Mouse (Mus musculus): ENCODE measurements around the gene Akap13. TPM values are rescaled to one million over a fixed set of nuclear protein-coding genes. Genes with fewer than 3 reads are reported as not detected.

The Akap13 gene
- polyA plus RNA-seq, 1 experiment from 2014 or later = 44.6 TPM

DNA sequence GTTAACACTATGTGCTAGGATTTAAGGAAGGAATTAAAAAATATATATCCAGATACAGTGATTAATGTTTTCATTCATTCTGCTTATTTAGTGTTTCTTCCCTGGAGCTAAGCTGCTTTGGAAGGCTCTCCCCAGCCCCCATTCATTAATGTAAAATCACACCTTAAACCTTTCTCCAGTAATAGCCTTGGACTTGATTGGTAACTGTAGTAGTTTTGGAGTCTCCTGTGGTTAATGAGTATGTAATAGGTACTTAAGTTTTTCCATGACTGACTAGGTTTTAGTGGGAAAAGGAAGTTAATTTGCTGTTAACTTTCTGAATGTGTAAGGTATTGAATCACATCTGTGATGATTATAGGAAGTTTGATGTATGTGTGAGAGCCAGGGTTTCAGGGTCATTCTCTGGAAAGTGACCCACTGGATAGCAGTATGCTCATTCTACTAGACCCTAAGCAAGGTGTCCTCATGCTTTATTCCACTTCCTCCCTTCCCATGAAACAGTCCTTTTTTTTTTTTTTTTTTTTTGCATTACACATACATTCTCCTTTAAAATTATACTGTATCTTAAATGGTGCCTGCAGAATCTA lies 19.3 kb downstream of the Akap13 start:
- Histone ChIP-seq H3K9me3 (ENCODE audit: low read depth, low read length) (no peaks in the 10 kb centered on the region), H3K4me3 (ENCODE audit: low read depth, low read length) (no peak overlapping the region), H3K9ac (no peak overlapping the region), H3K4me1 (ENCODE audit: insufficient read depth) (peaks cover 12% of the 10 kb centered on the region; the same call in 1 of the 2 replicates), H3K36me3 (ENCODE audit: insufficient read depth) (no peaks in the 10 kb centered on the region), H3K27ac (ENCODE audit: low read depth) (no peak overlapping the region), H3K4me2 (no peak overlapping the region), H3K27me3 (ENCODE audit: insufficient read depth, low read length) (no peaks in the 10 kb centered on the region)
- DNase-seq = no peak
- TF ChIP-seq CTCF (IDR thresholded peaks at IDR 0.05; ENCODE audit: low read depth) = no peak
- ATAC-seq (ENCODE audit: insufficient read depth) = no peak

DNA sequence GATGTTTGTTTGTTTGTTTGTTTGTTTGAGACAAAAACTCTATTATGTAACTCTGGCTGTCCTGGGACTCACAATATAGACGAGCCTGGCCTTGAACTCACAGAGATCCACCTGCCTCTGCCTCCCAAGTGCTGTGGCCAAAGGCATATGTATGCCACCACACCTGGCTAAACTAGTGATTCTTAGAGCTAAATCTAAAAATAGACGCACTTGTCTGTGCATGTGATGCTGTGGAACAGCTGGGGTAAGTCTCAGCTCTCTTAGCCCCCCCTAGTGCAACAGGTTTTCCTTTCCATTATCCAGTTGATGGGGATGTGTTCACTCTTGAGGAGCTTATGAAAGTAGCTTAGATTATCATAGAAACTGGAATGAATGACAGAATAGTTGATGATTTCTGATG lies 22.7 kb downstream of the Akap13 start:
- TF ChIP-seq CTCF (IDR thresholded peaks at IDR 0.05; ENCODE audit: low read depth) = no peak
- no peak for DNase-seq
- H3K4me1 ChIP-seq (ENCODE audit: insufficient read depth) = no peaks in the 10 kb centered on the region
- no peak overlapping the region for H3K4me3 ChIP-seq (ENCODE audit: low read depth, low read length)
- no peak overlapping the region for H3K9ac ChIP-seq
- ATAC-seq (ENCODE audit: insufficient read depth) = no peak
- no peak overlapping the region for H3K27ac ChIP-seq (ENCODE audit: low read depth)
- 81% methylated on average over 2 of the region's 2 CpGs for WGBS
- no peaks in the 10 kb centered on the region for H3K36me3 ChIP-seq (ENCODE audit: insufficient read depth)
- H3K9me3 ChIP-seq (ENCODE audit: low read depth, low read length) = no peaks in the 10 kb centered on the region
- H3K4me2 ChIP-seq = no peak overlapping the region
- H3K27me3 ChIP-seq (ENCODE audit: insufficient read depth, low read length) = no peaks in the 10 kb centered on the region

DNA sequence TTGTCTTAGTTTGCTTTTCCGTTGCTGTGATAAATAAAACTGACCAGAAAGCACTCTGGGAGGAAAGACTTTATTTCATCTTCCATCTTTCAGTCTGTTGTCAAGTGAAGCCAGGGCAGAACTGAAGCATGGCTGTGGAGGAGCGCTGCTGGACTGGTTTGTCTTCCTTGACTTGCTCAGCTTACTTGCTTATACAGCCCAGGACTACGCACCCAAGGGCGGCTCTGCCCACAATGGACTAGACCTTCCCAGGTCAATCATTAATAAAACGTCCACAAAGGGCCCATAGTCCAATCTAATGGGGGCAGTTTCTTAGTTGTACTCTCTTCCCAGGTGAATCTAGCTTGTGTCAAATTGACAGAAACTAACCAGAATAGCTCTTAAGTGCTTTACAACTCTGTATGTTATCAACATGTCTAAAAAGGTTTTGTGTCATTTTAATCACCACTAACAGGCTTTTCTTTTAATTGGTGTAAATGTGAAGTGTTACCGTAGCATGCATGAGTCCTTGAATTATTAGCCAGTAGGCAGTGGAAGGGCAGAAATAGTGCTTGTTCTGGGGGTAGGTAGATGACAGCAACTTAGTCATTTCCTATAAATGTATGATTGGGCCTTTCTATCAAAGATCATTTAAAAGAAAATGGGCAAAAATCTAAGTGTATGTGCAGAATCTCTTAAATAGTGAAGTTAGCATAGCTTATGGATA lies 25.5 kb downstream of the Akap13 start:
- no peaks in the 10 kb centered on the region for H3K4me1 ChIP-seq (ENCODE audit: insufficient read depth)
- DNase-seq (no peak), ATAC-seq (ENCODE audit: insufficient read depth) (no peak)
- 76% methylated on average over 6 of the region's 6 CpGs for WGBS
- no peak for TF ChIP-seq CTCF (IDR thresholded peaks at IDR 0.05; ENCODE audit: low read depth)
- no peak overlapping the region for H3K27ac ChIP-seq (ENCODE audit: low read depth)
- no peaks in the 10 kb centered on the region for H3K9me3 ChIP-seq (ENCODE audit: low read depth, low read length)
- H3K27me3 ChIP-seq (ENCODE audit: insufficient read depth, low read length) = no peaks in the 10 kb centered on the region
- H3K9ac ChIP-seq = no peak overlapping the region
- no peak overlapping the region for H3K4me3 ChIP-seq (ENCODE audit: low read depth, low read length)
- no peak overlapping the region for H3K4me2 ChIP-seq
- H3K36me3 ChIP-seq (ENCODE audit: insufficient read depth) = no peaks in the 10 kb centered on the region

DNA sequence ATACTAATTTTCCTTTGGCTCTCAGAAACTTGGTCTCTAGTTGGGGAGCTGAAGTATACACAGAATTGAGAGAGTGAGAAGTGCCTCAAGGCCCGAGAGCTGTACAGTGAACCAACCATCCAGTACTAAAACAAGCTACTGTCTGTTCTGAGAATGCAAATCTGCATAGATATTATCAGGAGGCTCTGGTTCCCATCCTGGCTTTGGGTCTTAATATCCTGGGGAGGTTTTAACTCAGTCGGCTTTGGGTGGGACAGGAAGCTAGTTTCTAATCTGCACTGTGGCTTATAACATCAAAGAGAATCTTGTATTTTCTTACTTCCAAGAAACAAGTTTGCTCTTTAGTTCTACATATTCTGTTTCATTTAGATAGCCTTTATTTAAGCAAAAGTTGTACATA lies 30.7 kb downstream of the Akap13 start:
- DNase-seq (no peak), ATAC-seq (ENCODE audit: insufficient read depth) (no peak)
- Histone ChIP-seq H3K27me3 (ENCODE audit: insufficient read depth, low read length) (no peaks in the 10 kb centered on the region), H3K9ac (no peak overlapping the region), H3K9me3 (ENCODE audit: low read depth, low read length) (no peaks in the 10 kb centered on the region), H3K4me3 (ENCODE audit: low read depth, low read length) (no peak overlapping the region), H3K27ac (ENCODE audit: low read depth) (no peak overlapping the region), H3K36me3 (ENCODE audit: insufficient read depth) (no peaks in the 10 kb centered on the region), H3K4me2 (no peak overlapping the region), H3K4me1 (ENCODE audit: insufficient read depth) (no peaks in the 10 kb centered on the region)
- WGBS = 83% methylated on average over 2 of the region's 2 CpGs
- TF ChIP-seq CTCF (IDR thresholded peaks at IDR 0.05; ENCODE audit: low read depth) = no peak

GRCm38 (mm10) chr7:75495941-75496441 lies 40.7 kb downstream of the Akap13 start:
- TF ChIP-seq CTCF (IDR thresholded peaks at IDR 0.05; ENCODE audit: low read depth) = no peak
- ATAC-seq (ENCODE audit: insufficient read depth) = peak; percentile 58; the same call in 1 of the 2 replicates
- no peak overlapping the region for H3K4me2 ChIP-seq
- DNase-seq = peak; percentile 82
- no peaks in the 10 kb centered on the region for H3K27me3 ChIP-seq (ENCODE audit: insufficient read depth, low read length)
- H3K36me3 ChIP-seq (ENCODE audit: insufficient read depth) = no peaks in the 10 kb centered on the region
- no peak overlapping the region for H3K9ac ChIP-seq
- H3K9me3 ChIP-seq (ENCODE audit: low read depth, low read length) = no peaks in the 10 kb centered on the region
- no peak overlapping the region for H3K27ac ChIP-seq (ENCODE audit: low read depth)
- H3K4me1 ChIP-seq (ENCODE audit: insufficient read depth) = peaks cover 6% of the 10 kb centered on the region; the same call in 1 of the 2 replicates
- no peak overlapping the region for H3K4me3 ChIP-seq (ENCODE audit: low read depth, low read length)
- 54% methylated on average over 3 of the region's 3 CpGs for WGBS

GRCm38 (mm10) chr7:75498627-75499026 lies 43.3 kb downstream of the Akap13 start:
- WGBS = 31% methylated on average over 5 of the region's 5 CpGs
- DNase-seq (no peak), ATAC-seq (ENCODE audit: insufficient read depth) (no peak)
- no peak overlapping the region for H3K4me3 ChIP-seq (ENCODE audit: low read depth, low read length)
- no peaks in the 10 kb centered on the region for H3K36me3 ChIP-seq (ENCODE audit: insufficient read depth)
- no peaks in the 10 kb centered on the region for H3K27me3 ChIP-seq (ENCODE audit: insufficient read depth, low read length)
- TF ChIP-seq CTCF (IDR thresholded peaks at IDR 0.05; ENCODE audit: low read depth) = no peak
- H3K9me3 ChIP-seq (ENCODE audit: low read depth, low read length) = no peaks in the 10 kb centered on the region
- H3K27ac ChIP-seq (ENCODE audit: low read depth) = no peak overlapping the region
- no peak overlapping the region for H3K9ac ChIP-seq
- H3K4me2 ChIP-seq = no peak overlapping the region
- H3K4me1 ChIP-seq (ENCODE audit: insufficient read depth) = peaks cover 6% of the 10 kb centered on the region; the same call in 1 of the 2 replicates

DNA sequence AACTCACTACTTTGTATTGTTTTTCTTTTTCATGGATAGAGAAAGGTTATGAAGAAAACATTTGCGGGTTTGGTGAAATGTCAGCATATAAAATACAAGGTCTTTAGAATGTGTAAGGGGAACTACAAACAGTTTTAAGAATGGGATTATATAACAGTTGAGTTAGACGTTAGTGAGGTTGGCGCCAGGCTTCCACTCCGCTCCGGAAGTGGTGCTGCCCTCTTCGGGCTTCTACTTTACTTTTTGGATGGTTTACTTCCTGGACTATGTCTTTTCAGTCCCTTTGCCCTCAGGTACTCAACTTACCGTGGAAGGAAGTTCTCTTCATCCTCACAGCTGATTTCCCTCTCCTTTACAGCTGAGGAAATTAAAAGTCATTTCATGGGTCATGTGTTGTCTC lies 43.9 kb downstream of the Akap13 start:
- DNase-seq (no peak), ATAC-seq (ENCODE audit: insufficient read depth) (no peak)
- Histone ChIP-seq H3K9me3 (ENCODE audit: low read depth, low read length) (no peaks in the 10 kb centered on the region), H3K9ac (no peak overlapping the region), H3K4me1 (ENCODE audit: insufficient read depth) (peaks cover 6% of the 10 kb centered on the region; the same call in 1 of the 2 replicates), H3K4me3 (ENCODE audit: low read depth, low read length) (no peak overlapping the region), H3K27ac (ENCODE audit: low read depth) (no peak overlapping the region), H3K36me3 (ENCODE audit: insufficient read depth) (no peaks in the 10 kb centered on the region), H3K27me3 (ENCODE audit: insufficient read depth, low read length) (no peaks in the 10 kb centered on the region), H3K4me2 (no peak overlapping the region)
- 76% methylated on average over 7 of the region's 7 CpGs for WGBS
- TF ChIP-seq CTCF (IDR thresholded peaks at IDR 0.05; ENCODE audit: low read depth) = no peak

Measured in lung, embryonic 14.5 days (tissue).